Mouse (Mus musculus) left cerebral cortex, adult 9 months (tissue): ENCODE results near the gene Klhl40.

Experiments
- DNase-seq, 2 experiments: peaks; one replicate each; pipeline ENCODE4 v3.0.0; 2022; ENCODE audit warnings: low spot score in 2 of 2

Gene Klhl40

DNA sequence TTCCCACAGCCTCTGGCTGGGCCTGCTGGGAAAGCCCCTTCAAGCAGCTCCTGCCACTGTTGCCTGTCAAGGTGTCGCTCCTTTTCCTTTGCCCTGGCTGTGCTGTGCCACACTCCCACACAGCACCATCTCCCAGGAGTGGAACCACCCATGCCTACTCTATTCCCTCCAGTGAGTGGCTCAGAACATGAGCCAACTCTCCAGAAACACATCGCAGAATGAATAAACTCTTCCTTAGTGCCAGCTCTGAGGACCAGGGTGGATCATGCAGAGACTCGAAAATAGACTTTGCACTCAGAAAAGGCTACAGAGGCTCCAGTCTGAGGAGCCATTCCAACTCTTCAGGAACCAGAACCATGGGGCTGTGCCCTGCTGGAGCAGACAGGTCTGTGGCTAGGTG lies 48.9 kb downstream of the Klhl40 start:
- DNase-seq, result peak in 1 of 2 experiments; percentile 55

DNA sequence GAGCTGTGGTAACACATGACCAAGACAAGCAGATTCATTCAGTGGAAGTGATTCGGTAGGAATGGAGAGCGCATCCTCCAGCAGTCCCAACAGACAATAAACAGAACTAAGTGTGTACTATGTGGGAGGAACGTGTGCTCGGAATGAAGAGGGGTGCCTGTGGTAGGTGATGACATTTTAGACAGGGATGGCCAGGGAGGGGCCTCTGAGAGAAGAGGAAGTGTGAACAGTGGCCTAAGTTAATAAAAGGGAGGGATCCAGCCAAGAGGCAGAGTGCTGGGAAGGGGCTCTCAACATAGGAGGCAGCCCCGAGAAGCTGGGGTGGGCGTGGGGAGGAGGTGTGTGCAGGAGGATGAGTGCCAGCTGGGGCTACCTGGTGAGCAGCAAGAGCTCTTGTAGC lies 50.9 kb downstream of the Klhl40 start:
- no peak for DNase-seq

GRCm38 (mm10) chr9:121829270-121829992 lies 52.0 kb downstream of the Klhl40 start:
- no peak for DNase-seq

DNA sequence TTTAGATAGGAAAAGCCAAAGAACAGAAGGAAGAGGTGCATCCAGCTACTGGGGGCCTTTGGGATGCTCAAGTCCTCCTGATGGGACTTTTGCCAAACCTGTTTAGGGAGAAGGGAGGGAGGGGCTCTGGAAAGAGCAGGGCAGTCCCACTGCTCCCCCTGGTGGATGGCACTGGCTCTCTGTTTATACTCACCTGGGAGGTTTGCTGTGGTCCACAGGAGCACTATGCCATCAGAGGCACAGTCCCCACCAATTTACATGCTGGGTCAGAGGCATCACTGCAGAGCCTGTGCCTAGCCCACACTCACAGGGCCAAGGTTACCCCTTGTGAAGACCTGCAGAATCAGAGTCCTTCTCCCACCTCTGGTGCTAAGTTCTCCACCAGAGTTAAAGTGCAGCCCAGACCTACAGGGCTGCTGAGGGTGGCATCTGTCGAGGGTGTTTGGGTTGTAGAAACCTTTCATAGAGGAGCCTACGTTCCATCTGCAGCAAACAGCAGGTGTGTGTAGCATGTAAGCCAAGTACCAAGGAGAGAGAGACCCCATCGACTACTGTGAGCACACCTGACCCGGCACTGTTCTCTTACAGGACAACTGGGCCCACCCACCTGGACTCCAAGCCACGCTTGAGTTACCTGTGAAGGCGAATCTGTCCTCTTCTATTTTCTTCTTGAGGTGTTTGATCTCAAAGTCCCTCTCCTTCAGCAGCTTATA lies 53.0 kb downstream of the Klhl40 start:
- DNase-seq, result peak in 1 of 2 experiments; percentile 60

DNA sequence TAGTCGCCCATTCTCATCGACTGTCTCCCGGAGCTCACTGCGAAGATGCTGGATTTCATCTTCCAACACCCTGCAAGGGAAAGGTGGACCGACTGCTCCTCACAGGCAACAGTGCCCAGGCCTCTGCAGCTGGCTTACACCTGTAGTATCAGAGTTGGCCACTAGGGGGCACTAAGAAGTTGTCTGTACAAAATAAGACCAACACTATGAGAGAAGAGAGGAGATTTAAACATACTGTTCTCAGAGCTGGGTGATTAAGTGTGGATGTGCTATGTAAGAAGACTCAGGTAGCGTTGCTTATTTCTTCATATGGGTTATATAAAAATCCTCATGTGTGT lies 53.5 kb downstream of the Klhl40 start:
- DNase-seq, result peak in 1 of 2 experiments; percentile 94
